Comparison of ENCODE assay signal across 8 mouse cellular contexts in the genomic region with DNA sequence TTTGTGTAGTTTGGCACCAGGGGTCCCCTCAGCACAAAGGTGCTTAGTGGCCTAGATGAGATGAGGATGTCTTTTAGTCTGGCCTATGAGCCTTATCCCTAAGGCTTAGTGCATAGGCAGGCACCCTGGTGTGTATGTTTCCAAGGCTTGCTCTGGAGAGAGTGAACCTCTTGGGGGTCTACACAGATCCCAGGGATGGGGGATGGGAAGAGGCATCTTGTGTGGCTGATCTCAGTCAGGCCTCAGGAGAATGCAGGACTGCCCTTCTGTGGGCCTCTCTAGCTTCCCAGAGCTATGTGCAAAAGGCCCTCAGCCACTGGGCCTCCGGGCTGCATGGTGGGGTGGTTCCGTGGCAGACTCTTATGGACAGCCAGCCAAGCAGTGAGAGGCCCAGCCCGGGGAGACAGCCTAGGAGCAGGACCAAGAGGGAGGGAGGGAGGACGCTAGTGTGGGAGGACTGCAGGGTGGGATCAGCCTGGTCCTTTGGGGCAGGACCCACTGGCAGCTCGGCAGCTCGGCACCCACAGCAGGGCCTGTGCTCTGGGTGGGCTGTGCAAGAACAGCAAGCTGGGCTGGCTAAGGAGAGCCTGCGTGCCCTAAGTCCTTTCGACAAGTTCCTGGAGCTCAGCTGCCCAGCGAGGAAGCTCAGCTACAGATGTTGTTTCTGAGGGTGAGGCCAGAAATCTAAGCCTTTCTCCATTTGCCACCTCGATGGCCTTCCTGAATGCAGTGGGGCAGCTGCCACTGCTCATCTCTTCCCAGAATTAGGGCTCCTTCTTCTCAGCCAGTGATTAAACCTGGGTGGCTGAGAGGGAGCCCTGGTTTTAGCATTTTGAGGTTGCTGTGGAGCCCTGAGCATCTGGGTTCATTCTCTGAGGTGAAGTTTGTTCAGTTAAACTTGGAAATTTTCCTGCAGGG. TPM values are rescaled to one million over a fixed set of nuclear protein-coding genes. Genes with fewer than 3 reads are reported as not detected.
A peak's percentile ranks its signal among the peaks of the same experiment; 100 is the strongest.
DNase-seq lines count a peak whose midpoint lies in the region; ATAC-seq and TF ChIP-seq lines count a peak whose summit lies in the region.

No protein-coding gene starts in this region.

- peak overlapping the region; percentile 57 for H3K9ac ChIP-seq in heart, embryonic 14.5 days (ENCODE audit: low read length)
- H3K9ac ChIP-seq in limb, embryonic 11.5 days (ENCODE audit: low read length) = no peak overlapping the region

- no peak for TF ChIP-seq POLR2A in olfactory bulb, adult 2 months (IDR thresholded peaks at IDR 0.05; ENCODE audit: insufficient read depth, low read depth, low read length)

- no peaks in the 10 kb centered on the region for H3K27me3 ChIP-seq in heart, embryonic 14.5 days (ENCODE audit: control insufficient read depth, insufficient read depth, low read length)
- H3K27me3 ChIP-seq in limb, embryonic 11.5 days (ENCODE audit: control insufficient read depth, insufficient read depth, low read length) = no peaks in the 10 kb centered on the region

- H3K9me3 ChIP-seq in heart, embryonic 14.5 days (ENCODE audit: control insufficient read depth, low read length) = no peaks in the 10 kb centered on the region
- no peaks in the 10 kb centered on the region for H3K9me3 ChIP-seq in limb, embryonic 11.5 days (ENCODE audit: control insufficient read depth, low read length)

- H3K4me1 ChIP-seq in heart, embryonic 14.5 days (ENCODE audit: control insufficient read depth in 2 of 2, insufficient read depth in 2 of 2, low read length in 2 of 2) = peaks cover 49 to 80% of the 10 kb centered on the region in 2 experiments
- H3K4me1 ChIP-seq in limb, embryonic 11.5 days (ENCODE audit: control insufficient read depth, insufficient read depth, low read length) = peaks cover 14% of the 10 kb centered on the region
- peaks cover 41% of the 10 kb centered on the region for H3K4me1 ChIP-seq in olfactory bulb, adult 2 months (ENCODE audit: control insufficient read depth, insufficient read depth, low read length)

- peak; percentile 63 for DNase-seq in adrenal gland, postnatal 10 days
- no peak for DNase-seq in adrenal gland, adult 8-10 months
- peak; percentile 49 to 53 for DNase-seq in cerebellum, postnatal 25 days
- DNase-seq in limb, embryonic 11.5 days (ENCODE audit: low spot score) = no peak
- no peak for DNase-seq in layer of hippocampus, adult 9-11 months
- no peak for DNase-seq in spleen, adult 18-20 months

- ATAC-seq in heart, embryonic 14.5 days (ENCODE audit: insufficient number of reproducible peaks, insufficient read depth, low FRiP score, low read depth) = peak; percentile 22; the same call in 1 of the 2 replicates
- ATAC-seq in limb, embryonic 11.5 days (ENCODE audit: insufficient number of reproducible peaks, low FRiP score, low TSS enrichment, low read depth) = no peak

- H3K27ac ChIP-seq in heart, embryonic 14.5 days (replicated peaks in 1 of 2; ENCODE audit: control insufficient read depth in 1 of 2, insufficient read depth in 1 of 2, low read depth in 2 of 2, low read length in 2 of 2) = peak overlapping the region; percentile 79 to 88
- H3K27ac ChIP-seq in limb, embryonic 11.5 days (replicated peaks; ENCODE audit: low read depth, low read length) = peak overlapping the region; percentile 37; the same call in 1 of the 2 replicates
- H3K27ac ChIP-seq in olfactory bulb, adult 2 months (ENCODE audit: insufficient read depth, low read depth, low read length) = peak overlapping the region; percentile 29; the same call in 1 of the 2 replicates

- peaks cover 12% of the 10 kb centered on the region; the same call in 1 of the 2 replicates for H3K36me3 ChIP-seq in heart, embryonic 14.5 days (ENCODE audit: control insufficient read depth, insufficient read depth, low read length)
- 0 out of 2 replicates have a peak, but pooled peaks cover 3% of the 10 kb centered on the region for H3K36me3 ChIP-seq in limb, embryonic 11.5 days (ENCODE audit: control insufficient read depth, insufficient read depth, low read length)

- WGBS in heart, embryonic 14.5 days = 31% methylated on average over 10 of the region's 10 CpGs
- WGBS in limb, embryonic 11.5 days = 58% methylated on average over 10 of the region's 10 CpGs
- 38% methylated on average over 10 of the region's 10 CpGs for WGBS in olfactory bulb, adult 2 months

- TF ChIP-seq CTCF in olfactory bulb, adult 2 months (IDR thresholded peaks at IDR 0.05; ENCODE audit: insufficient read depth, low read depth, low read length) = no peak

- H3K4me3 ChIP-seq in heart, embryonic 14.5 days (ENCODE audit: control insufficient read depth in 1 of 2, insufficient read depth in 1 of 2, low read depth in 1 of 2, low read length in 2 of 2) = no peak overlapping the region
- H3K4me3 ChIP-seq in limb, embryonic 11.5 days (ENCODE audit: low read depth, low read length) = no peak overlapping the region
- no peak overlapping the region for H3K4me3 ChIP-seq in olfactory bulb, adult 2 months (ENCODE audit: insufficient read depth, low read depth, low read length)

- H3K4me2 ChIP-seq in heart, embryonic 14.5 days (ENCODE audit: low read length) = peak overlapping the region; percentile 38
- H3K4me2 ChIP-seq in limb, embryonic 11.5 days (ENCODE audit: low read depth, severe bottlenecking) = no peak overlapping the region

RNA-seq across cellular contexts. Expression of a gene that starts 5.5 kb away (rescaled TPM):
- total RNA-seq in adrenal gland, postnatal 10 days (2021) = 100 to 1,000 TPM; 237 to 317 TPM
- 100 to 1,000 TPM; 162 to 282 (median 233) TPM for total RNA-seq in adrenal gland, adult 8-10 months (2022)
- polyA plus RNA-seq in heart, embryonic 14.5 days (2014; fragmentation: Nextera tagmentation; extraction: Ambion mirVana) = 66.5 and 76.0 TPM in 2 replicates
- polyA plus RNA-seq in limb, embryonic 11.5 days (2014; fragmentation: Nextera tagmentation; extraction: Ambion mirVana) = 83.9 and 85.7 TPM in 2 replicates
- polyA plus RNA-seq in olfactory bulb, adult 2 months (2012; ENCODE audit: insufficient read depth, insufficient read length, low replicate concordance, missing spikeins) = not detected in 2 replicates

RNA-seq across cellular contexts. Expression of a gene that starts 43.8 kb away (rescaled TPM):
- total RNA-seq in adrenal gland, postnatal 10 days (2021) = 10 to 100 TPM; 14.7 to 25.1 TPM
- 10 to 100 TPM; 21.6 to 23.8 (median 22.0) TPM for total RNA-seq in adrenal gland, adult 8-10 months (2022)
- 31.0 TPM in 2 replicates for polyA plus RNA-seq in heart, embryonic 14.5 days (2014; fragmentation: Nextera tagmentation; extraction: Ambion mirVana)
- polyA plus RNA-seq in limb, embryonic 11.5 days (2014; fragmentation: Nextera tagmentation; extraction: Ambion mirVana) = 32.1 and 32.4 TPM in 2 replicates
- not detected in 2 replicates for polyA plus RNA-seq in olfactory bulb, adult 2 months (2012; ENCODE audit: insufficient read depth, insufficient read length, low replicate concordance, missing spikeins)

RNA-seq across cellular contexts. Expression of a gene that starts 43.8 kb away (rescaled TPM):
- total RNA-seq in adrenal gland, postnatal 10 days (2021) = 10 to 100 TPM; 84.0 to 86.6 TPM
- 100 to 1,000 TPM; 135 to 205 (median 166) TPM for total RNA-seq in adrenal gland, adult 8-10 months (2022)
- polyA plus RNA-seq in heart, embryonic 14.5 days (2014; fragmentation: Nextera tagmentation; extraction: Ambion mirVana) = 54.5 and 61.7 TPM in 2 replicates
- polyA plus RNA-seq in limb, embryonic 11.5 days (2014; fragmentation: Nextera tagmentation; extraction: Ambion mirVana) = 49.1 and 53.2 TPM in 2 replicates
- not detected in 2 replicates for polyA plus RNA-seq in olfactory bulb, adult 2 months (2012; ENCODE audit: insufficient read depth, insufficient read length, low replicate concordance, missing spikeins)

RNA-seq across cellular contexts. Expression of a gene that starts 56.9 kb away (rescaled TPM):
- under 1 TPM; 0.51 to 0.88 TPM for total RNA-seq in adrenal gland, postnatal 10 days (2021)
- total RNA-seq in adrenal gland, adult 8-10 months (2022) = not detected
- polyA plus RNA-seq in heart, embryonic 14.5 days (2014; fragmentation: Nextera tagmentation; extraction: Ambion mirVana) = 0.32 TPM in 1 of 2 replicates, not detected in the other
- polyA plus RNA-seq in limb, embryonic 11.5 days (2014; fragmentation: Nextera tagmentation; extraction: Ambion mirVana) = 0.15 and 0.34 TPM in 2 replicates
- not detected in 2 replicates for polyA plus RNA-seq in olfactory bulb, adult 2 months (2012; ENCODE audit: insufficient read depth, insufficient read length, low replicate concordance, missing spikeins)

Comparison
In these comparisons a context has a peak if more than half of its experiments do, and no peak if none do; other contexts are left out.
1. DNase-seq: peak in adrenal gland, postnatal 10 days (single experiment) and cerebellum, postnatal 25 days (2 of 2); none in adrenal gland, adult 8-10 months (single experiment), limb, embryonic 11.5 days (single experiment), layer of hippocampus, adult 9-11 months (single experiment) and spleen, adult 18-20 months (0 of 2).
2. H3K27ac ChIP-seq: peak in every context shown above with its lines; median percentile 84 in heart, embryonic 14.5 days; 37 in limb, embryonic 11.5 days; 29 in olfactory bulb, adult 2 months.
3. RNA of a gene that starts 43.8 kb away (polyA plus RNA-seq): 32.1 to 32.4 TPM in limb, embryonic 11.5 days and 31.0 TPM in heart, embryonic 14.5 days; not detected in olfactory bulb, adult 2 months; every median in the first group is over 10 times any median in the second.
4. RNA of a gene that starts 43.8 kb away (polyA plus RNA-seq): 54.5 to 61.7 TPM in heart, embryonic 14.5 days and 49.1 to 53.2 TPM in limb, embryonic 11.5 days; not detected in olfactory bulb, adult 2 months; every median in the first group is over 10 times any median in the second.